Mouse (Mus musculus): ENCODE measurements at regions not wholly inside any gene's neighbourhood (a gene's known extent, or its start where the extent isn't known, plus 50 kb on each side); places are given as distances from the start of the nearest gene placed in this dataset.

DNA sequence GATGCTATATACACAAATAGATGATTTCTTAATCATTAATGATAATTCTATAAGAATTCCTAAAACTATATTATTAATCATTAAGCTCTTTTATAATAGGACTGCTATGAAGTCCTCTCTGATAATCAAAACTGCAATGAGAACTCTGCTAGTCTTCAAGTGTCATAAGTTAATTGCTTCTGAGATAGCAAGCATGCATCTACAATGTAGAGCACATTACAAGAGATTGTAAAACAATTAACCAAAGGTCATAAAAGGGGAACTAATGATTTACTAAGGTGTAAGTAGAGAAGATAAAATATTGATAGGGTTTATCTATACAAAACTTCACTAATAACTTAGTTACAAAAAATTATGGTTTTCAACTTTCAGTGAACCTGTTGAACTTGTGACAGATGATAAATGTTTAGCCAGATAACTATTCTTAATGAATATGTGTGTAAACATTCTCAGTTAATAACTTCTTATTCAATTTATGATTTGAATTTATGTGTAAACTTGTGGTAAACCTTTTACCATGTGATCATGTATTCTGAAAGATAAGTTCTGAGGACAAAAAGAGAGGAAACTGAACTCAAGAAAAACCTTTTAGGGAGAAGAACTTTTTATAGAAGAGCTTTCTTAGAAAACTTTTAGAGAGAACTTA, 284.8 kb downstream of the Plod2 start:
- no peak for TF ChIP-seq CTCF (IDR thresholded peaks at IDR 0.05; ENCODE audit: borderline replicate concordance, control insufficient read depth, extremely low read depth, insufficient read depth, low read length, poor library complexity)
- no peak for TF ChIP-seq POLR2A (IDR thresholded peaks at IDR 0.05; ENCODE audit: control insufficient read depth, extremely low read depth, insufficient read depth, low read length, poor library complexity)
